Mouse (Mus musculus) hindbrain, embryonic 14.5 days (tissue): ENCODE results near the gene Rasd1. TPM values are rescaled to one million over a fixed set of nuclear protein-coding genes. Genes with fewer than 3 reads are reported as not detected.

Experiments used
- ATAC-seq: fragments of 200-750 bp; cut with Nextera tagmentation; 2 replicates; pipeline ENCODE4 v1.8.0; 2017; ENCODE audit warnings: moderate number of reproducible peaks, mild to moderate bottlenecking, moderate TSS enrichment, moderate library complexity; ENCODE audit not compliant: low FRiP score
- DNase-seq: peaks from one replicate; pipeline ENCODE4 v3.0.0-alpha.2; 2015; ENCODE audit warnings: low spot score
- H3K27ac ChIP-seq: fragments of 300-500 bp; sonication (generic); 2 replicates; pipeline ENCODE4 v1.5.1; 2014; ENCODE audit warnings: mild to moderate bottlenecking, moderate library complexity
- H3K27me3 ChIP-seq: fragments of 300-500 bp; sonication (generic); 2 replicates; pipeline ENCODE4 v1.6.1; 2014; ENCODE audit warnings: mild to moderate bottlenecking, low read length, mixed read lengths; ENCODE audit not compliant: control insufficient read depth, insufficient read depth
- H3K36me3 ChIP-seq: fragments of 300-500 bp; sonication (generic); replicated peaks from 2 replicates; pipeline ENCODE4 v1.6.1; 2014; ENCODE audit not compliant: control insufficient read depth, insufficient read depth
- H3K4me1 ChIP-seq: fragments of 300-500 bp; sonication (generic); replicated peaks from 2 replicates; pipeline ENCODE4 v1.6.1; 2014; ENCODE audit warnings: antibody characterized with exemption, low read length, mixed read lengths; ENCODE audit not compliant: control insufficient read depth, insufficient read depth
- H3K4me2 ChIP-seq: fragments of 300-500 bp; sonication (generic); replicated peaks from 2 replicates; pipeline ENCODE4 v1.6.1; 2014; ENCODE audit warnings: mild to moderate bottlenecking, moderate library complexity
- H3K4me3 ChIP-seq: fragments of 300-500 bp; sonication (generic); replicated peaks from 2 replicates; pipeline ENCODE4 v1.5.1; 2014; ENCODE audit warnings: mild to moderate bottlenecking, low read length
- H3K9ac ChIP-seq: fragments of 300-500 bp; sonication (generic); 2 replicates; pipeline ENCODE4 v1.6.1; 2014
- H3K9me3 ChIP-seq: fragments of 300-500 bp; sonication (generic); 2 replicates; pipeline ENCODE4 v1.6.1; 2016; ENCODE audit warnings: low read length; ENCODE audit not compliant: control insufficient read depth
- WGBS: fragments of 180-500 bp; shearing (Covaris S2); extraction: QIAGEN DNeasy Blood & Tissue Kit; methylation state at CpG from one replicate; pipeline ENCODE4 v1.1.7; 2014; 5-methylcytosine and 5-hydroxymethylcytosine counted together
- polyA plus RNA-seq: library from polyadenylated mRNA; unstranded; fragments of >200 nt; fragmentation: Nextera tagmentation; extraction: Ambion mirVana; gene quantifications from 2 replicates; pipeline ENCODE4 v1.2.1, GENCODE M21; 2014

Rasd1 gene
- polyA plus RNA-seq, 1 experiment from 2014 or later: 1.3 TPM

DNA sequence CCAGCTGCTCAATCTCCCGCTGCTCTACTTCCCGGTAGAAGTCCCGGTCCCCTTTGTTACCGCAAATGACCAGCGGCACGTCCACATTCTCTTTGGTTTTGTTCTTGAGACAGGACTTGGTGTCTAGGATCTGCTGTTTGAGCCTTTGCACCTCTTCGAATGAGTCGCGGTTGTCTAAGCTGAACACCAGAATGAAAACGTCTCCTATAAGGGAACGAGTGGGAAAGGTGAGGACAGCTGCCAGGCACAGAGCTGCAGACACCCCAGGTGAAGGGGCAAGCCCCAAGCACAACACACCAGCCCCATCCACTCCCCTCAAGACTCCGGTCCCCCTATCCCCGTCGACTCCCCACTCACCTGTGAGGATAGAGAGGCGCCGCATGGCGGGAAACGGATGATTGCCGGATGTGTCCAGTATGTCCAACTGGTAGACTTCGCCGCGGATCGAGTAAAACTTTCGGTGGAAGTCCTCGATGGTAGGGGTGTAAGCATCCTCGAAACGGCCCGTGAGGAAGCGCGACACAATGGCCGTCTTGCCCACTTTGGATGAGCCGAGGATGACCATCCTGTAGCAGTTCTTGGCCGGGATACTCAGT lies 483 bp downstream of the Rasd1 start:
- Histone ChIP-seq H3K4me3 (peak overlapping the region; percentile 38), H3K27ac (no peak overlapping the region), H3K4me1 (peaks cover 23% of the 10 kb centered on the region), H3K4me2 (peak overlapping the region; percentile 88), H3K9me3 (no peaks in the 10 kb centered on the region), H3K36me3 (peaks cover 19% of the 10 kb centered on the region), H3K27me3 (peaks cover 29% of the 10 kb centered on the region), H3K9ac (peak overlapping the region; percentile 43)
- DNase-seq: peak; percentile 32
- 2% methylated on average over 33 of the region's 33 CpGs for WGBS
- ATAC-seq: no peak

DNA sequence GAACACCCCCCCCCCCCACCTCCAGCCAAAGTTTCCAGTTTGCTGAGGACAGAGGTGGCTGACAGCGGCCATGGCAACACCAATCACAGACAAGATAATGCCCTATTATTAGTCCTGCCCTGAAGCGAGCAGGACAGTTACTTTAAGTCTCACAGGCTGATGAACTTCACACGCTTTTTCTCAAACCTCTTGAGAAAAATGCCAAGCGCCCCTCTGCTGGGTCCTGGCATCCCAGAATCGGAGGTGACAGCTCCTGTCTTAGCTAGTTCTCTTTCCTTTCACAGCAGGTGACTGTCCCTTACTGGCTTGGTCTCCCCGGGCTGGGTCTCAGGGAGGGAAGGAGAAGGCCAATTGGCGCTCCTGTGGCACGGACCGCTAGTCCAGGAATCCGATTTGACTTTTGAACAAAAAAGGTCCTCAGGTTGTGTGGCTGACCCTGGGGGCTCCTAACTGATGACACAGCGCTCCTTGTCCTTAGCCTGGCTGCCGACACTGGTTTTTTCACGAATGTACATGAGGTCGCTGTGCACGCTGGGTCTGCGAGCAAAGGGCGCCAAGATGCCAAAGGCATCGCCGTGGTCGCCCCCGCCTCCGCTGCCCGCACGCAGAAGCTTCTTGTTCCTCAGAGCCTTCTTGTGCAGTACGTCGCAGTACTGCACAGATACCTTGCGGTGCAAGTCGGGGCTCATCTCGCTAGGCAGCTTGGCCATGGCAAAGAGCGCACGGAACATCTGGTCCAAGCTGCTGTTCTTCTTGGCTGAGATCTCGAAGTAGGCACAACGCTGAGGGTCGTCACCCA lies 1.2 kb downstream of the Rasd1 start:
- H3K4me1 ChIP-seq: peaks cover 23% of the 10 kb centered on the region
- H3K4me3 ChIP-seq: peak overlapping the region; percentile 38
- H3K9me3 ChIP-seq: no peaks in the 10 kb centered on the region
- peak; percentile 32 for DNase-seq
- H3K4me2 ChIP-seq: peak overlapping the region; percentile 88
- peaks cover 19% of the 10 kb centered on the region for H3K36me3 ChIP-seq
- H3K27me3 ChIP-seq: peaks cover 29% of the 10 kb centered on the region
- WGBS: 7% methylated on average over 34 of the region's 34 CpGs
- H3K27ac ChIP-seq: no peak overlapping the region
- H3K9ac ChIP-seq: peak overlapping the region; percentile 35
- no peak for ATAC-seq

DNA sequence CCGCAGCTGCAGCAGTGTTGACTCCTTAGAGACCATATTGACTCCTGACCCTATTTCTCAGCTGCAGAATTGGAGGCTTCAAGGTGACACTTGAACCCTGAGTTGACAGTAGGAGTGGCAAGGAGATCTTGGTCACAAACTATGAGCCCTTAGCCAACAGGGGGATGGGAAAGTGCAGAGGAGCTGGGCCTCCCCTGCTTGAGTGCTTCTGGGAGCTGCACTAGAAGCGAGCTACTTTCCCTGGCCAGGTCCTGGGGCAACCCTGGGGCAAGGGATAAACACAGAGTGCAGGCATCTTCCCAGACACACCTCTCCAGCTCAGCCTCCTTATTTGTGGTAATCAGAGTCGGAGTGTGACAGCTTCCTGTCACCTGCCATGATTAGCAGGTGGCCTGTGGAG lies 2.2 kb downstream of the Rasd1 start:
- ATAC-seq (no peak), DNase-seq (no peak)
- no peak overlapping the region for H3K9ac ChIP-seq
- 71% methylated on average over 3 of the region's 3 CpGs for WGBS
- H3K4me2 ChIP-seq: no peak overlapping the region
- H3K27ac ChIP-seq: no peak overlapping the region
- H3K36me3 ChIP-seq: peaks cover 19% of the 10 kb centered on the region
- peaks cover 23% of the 10 kb centered on the region for H3K4me1 ChIP-seq
- H3K27me3 ChIP-seq: peaks cover 29% of the 10 kb centered on the region
- H3K4me3 ChIP-seq: no peak overlapping the region
- no peaks in the 10 kb centered on the region for H3K9me3 ChIP-seq

DNA sequence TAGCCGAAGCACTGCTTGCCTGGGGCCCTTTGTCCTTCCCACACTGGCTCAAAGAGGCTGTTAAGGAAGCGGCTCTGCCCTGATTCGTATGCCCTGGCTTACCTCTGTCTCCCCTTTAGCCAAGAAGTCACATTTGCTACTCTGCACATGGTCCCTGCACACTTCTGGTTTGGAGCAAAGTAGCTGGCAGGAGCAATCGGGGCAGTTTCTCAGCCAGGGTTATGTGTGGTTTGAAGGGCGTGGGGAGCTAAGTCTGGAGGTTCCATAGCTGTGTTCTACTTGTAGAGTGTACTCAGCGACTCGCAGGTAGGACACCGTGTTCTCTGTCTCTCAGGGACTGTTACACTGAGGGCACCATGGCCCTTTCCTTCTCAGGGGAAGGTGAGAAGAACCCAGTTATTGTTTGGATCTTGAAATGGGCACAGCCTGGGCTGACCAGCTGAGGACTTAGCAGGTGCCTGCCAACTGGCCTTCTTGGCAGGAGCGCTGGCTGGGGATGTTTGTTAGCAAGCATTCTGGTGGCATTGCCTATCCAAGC lies 3.3 kb downstream of the Rasd1 start:
- Histone ChIP-seq H3K4me3 (no peak overlapping the region), H3K4me2 (no peak overlapping the region), H3K27ac (no peak overlapping the region), H3K36me3 (peaks cover 19% of the 10 kb centered on the region), H3K4me1 (peaks cover 23% of the 10 kb centered on the region), H3K9me3 (no peaks in the 10 kb centered on the region), H3K27me3 (peaks cover 29% of the 10 kb centered on the region), H3K9ac (no peak overlapping the region)
- ATAC-seq: no peak
- no peak for DNase-seq
- WGBS: 92% methylated on average over 9 of the region's 9 CpGs

DNA sequence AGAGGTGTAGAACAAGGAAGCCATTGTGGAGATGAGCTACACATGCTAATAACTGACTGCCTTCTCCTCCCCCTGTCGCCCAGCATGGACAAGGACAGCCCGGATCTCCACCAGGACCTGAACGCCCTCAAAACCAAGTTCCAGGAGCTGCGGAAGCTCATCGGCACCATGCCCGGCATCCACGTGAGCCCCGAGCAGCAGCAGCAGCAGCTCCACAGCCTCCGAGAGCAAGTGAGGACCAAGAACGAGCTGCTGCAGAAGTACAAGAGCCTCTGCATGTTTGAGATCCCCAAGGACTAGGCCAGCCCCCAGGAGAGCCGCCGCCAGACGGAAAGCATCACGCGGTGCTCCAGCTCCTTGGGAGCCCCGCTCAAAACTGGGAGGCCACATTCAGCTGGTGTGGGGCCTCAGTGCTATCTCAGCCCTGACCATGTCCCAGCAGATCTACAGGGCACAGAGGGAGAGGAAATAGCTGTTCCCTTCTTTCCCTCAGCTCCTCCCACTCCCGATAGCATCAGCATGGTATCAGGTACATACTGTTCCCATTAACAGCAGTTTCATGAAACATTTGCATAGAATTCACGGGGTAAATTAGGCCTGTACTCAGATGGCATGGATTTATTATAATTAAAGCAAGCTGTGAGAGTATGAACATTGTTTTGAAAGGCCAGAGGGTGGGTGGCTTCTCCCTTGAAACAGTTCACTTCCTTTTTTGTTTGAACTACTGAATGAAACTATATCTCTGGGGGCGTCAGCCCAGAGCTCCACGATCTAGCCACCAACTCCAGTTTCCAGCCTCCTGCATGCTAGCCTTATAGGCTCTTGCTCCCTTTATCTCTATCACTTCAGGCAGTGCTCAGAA lies 4.0 kb downstream of the Rasd1 start:
- H3K9ac ChIP-seq: no peak overlapping the region
- no peak overlapping the region for H3K4me2 ChIP-seq
- H3K9me3 ChIP-seq: no peaks in the 10 kb centered on the region
- no peak overlapping the region for H3K4me3 ChIP-seq
- H3K4me1 ChIP-seq: peaks cover 23% of the 10 kb centered on the region
- no peak for ATAC-seq
- DNase-seq: no peak
- H3K27ac ChIP-seq: no peak overlapping the region
- 89% methylated on average over 20 of the region's 20 CpGs for WGBS
- peaks cover 29% of the 10 kb centered on the region for H3K27me3 ChIP-seq
- peaks cover 19% of the 10 kb centered on the region for H3K36me3 ChIP-seq

DNA sequence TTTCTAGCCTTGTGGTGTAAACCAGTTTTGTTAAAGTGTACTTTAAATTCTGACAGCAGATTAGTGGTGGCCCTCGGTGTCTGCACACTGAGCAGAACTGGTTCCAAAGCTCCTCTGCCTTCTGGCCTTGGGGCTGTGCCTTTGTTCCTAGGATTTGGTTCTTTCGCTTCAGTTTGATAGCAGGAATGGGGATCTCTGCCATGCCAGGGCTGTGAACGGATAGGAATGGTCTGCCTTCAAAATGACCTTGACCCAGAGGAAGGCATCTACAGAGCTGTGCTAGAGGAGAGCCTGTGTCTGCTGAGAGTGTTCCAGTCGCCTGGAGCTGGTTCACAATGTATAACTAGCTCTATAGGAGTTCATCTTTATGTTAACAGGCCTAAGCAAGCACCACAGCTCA lies 5.3 kb downstream of the Rasd1 start:
- 82% methylated on average over 4 of the region's 4 CpGs for WGBS

DNA sequence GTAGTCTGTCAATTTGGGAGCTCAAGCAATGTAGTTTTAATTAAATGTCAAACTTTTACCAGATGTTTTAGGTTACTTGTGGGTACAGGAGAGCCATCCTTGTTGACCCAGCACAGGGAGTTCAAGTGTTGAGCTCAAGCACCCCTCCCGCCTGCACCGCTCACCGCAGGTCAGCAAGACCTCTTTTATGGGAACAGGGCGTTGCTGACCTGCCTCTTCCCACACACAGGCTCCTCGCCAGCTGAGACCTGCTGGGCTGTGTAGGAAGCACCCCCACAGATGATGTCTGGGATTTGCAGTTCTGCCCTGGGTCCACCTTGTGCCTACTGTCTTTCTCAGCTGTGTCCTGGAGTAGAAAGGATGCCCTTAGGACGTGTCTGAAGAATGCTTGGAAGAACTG lies 8.0 kb downstream of the Rasd1 start:
- Histone ChIP-seq H3K9me3 (no peaks in the 10 kb centered on the region), H3K4me3 (no peak overlapping the region), H3K4me2 (no peak overlapping the region), H3K9ac (no peak overlapping the region), H3K36me3 (peaks cover 13% of the 10 kb centered on the region), H3K4me1 (no peaks in the 10 kb centered on the region), H3K27ac (no peak overlapping the region), H3K27me3 (no peaks in the 10 kb centered on the region)
- 87% methylated on average over 6 of the region's 6 CpGs for WGBS
- DNase-seq (no peak), ATAC-seq (no peak)

More for the DNA sequence above, 5.3 kb downstream of the Rasd1 start:
- ATAC-seq: no peak
- Histone ChIP-seq H3K36me3 (peaks cover 19% of the 10 kb centered on the region), H3K4me3 (no peak overlapping the region), H3K4me1 (peaks cover 14% of the 10 kb centered on the region), H3K4me2 (no peak overlapping the region), H3K9ac (no peak overlapping the region), H3K9me3 (no peaks in the 10 kb centered on the region), H3K27ac (no peak overlapping the region), H3K27me3 (peaks cover 21% of the 10 kb centered on the region)
- DNase-seq: no peak

DNA sequence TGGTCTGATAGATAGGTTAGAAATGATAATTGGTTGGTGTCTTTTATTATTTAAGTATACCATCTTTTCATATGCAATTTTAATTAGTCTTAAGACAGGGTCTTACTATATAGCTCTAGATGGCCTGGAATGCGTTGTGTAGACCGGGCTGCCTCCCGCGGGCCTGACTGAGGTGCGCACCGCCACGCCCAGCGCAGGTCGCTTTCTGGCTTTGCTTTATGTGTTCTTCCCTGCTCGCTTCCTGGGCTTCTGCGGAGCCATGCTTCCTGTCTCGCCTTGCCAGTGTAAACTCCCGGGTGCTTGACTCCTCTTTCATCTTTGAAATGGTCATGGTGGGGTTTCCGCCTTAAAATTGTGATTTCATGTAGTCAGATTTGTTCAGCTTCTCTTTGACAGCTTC lies 11.9 kb downstream of the Rasd1 start:
- H3K9ac ChIP-seq: no peak overlapping the region; the same call in 1 of the 2 replicates
- DNase-seq (no peak), ATAC-seq (no peak)
- WGBS: 89% methylated on average over 14 of the region's 14 CpGs
- no peak overlapping the region for H3K4me2 ChIP-seq
- peaks cover 7% of the 10 kb centered on the region; the same call in 1 of the 2 replicates for H3K4me1 ChIP-seq
- no peak overlapping the region for H3K4me3 ChIP-seq
- H3K9me3 ChIP-seq: no peaks in the 10 kb centered on the region
- no peaks in the 10 kb centered on the region for H3K36me3 ChIP-seq
- no peaks in the 10 kb centered on the region for H3K27me3 ChIP-seq
- H3K27ac ChIP-seq: no peak overlapping the region

DNA sequence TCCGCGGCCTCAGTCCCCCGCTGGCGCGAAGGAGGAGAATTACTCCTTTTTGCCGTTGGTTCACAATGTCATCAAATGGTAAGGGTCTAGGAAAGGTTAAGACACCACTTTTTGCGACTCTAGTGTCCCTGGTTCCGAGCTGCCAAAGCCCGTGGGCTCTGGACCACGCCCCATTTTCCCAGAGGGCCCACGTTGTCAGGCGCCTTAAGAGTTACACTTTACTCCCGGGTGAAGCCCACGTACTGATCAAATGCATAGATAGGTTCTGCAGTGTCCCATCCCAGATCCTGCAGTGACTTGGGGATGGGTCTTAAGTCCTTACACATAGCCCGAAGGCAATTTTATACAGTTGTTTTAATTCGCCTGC lies 16.4 kb downstream of the Rasd1 start:
- Histone ChIP-seq H3K9me3 (no peaks in the 10 kb centered on the region), H3K4me1 (peaks cover 16% of the 10 kb centered on the region), H3K9ac (peak overlapping the region; percentile 98), H3K27ac (peak overlapping the region; percentile 89), H3K36me3 (no peaks in the 10 kb centered on the region), H3K27me3 (no peaks in the 10 kb centered on the region), H3K4me2 (peak overlapping the region; percentile 92), H3K4me3 (peak overlapping the region; percentile 99)
- peak; percentile 46; the same call in 1 of the 2 replicates for ATAC-seq
- WGBS: 3% methylated on average over 16 of the region's 16 CpGs
- no peak for DNase-seq
